Mouse (Mus musculus) MEL (cell line): Measurements from ENCODE around the gene Cir1. TPM values are rescaled to one million over a fixed set of nuclear protein-coding genes. Genes with fewer than 3 reads are reported as not detected.

Experiments used
- DNase-seq: peaks from one replicate; pipeline ENCODE4 v3.0.0; 2011; ENCODE audit warnings: low read depth, low spot score
- H3K27ac ChIP-seq: 2 replicates; pipeline ENCODE4 v1.5.1; 2012; ENCODE audit warnings: low read depth, mild to moderate bottlenecking, control low read depth, low read length, moderate library complexity; ENCODE audit not compliant: control insufficient read depth
- H3K27me3 ChIP-seq, 2 experiments: fragments of 150-350 bp in 1 of 2; sonication (generic) in 1 of 2; 2 replicates each; pipeline ENCODE4 v1.6.1; 2012; ENCODE audit warnings: low read length in 2 of 2, mild to moderate bottlenecking in 2 of 2, improper control_type of control experiment in 1 of 2, moderate library complexity in 1 of 2; ENCODE audit not compliant: insufficient read depth in 2 of 2, control insufficient read depth in 1 of 2
- H3K36me3 ChIP-seq, 2 experiments: 2 replicates each; pipeline ENCODE4 v1.6.1; 2012 to 2014; ENCODE audit warnings: low read length in 2 of 2, improper control_type of control experiment in 1 of 2, inconsistent platforms in 1 of 2, mild to moderate bottlenecking in 1 of 2; ENCODE audit not compliant: insufficient read depth in 2 of 2, control insufficient read depth in 1 of 2
- H3K4me1 ChIP-seq, 2 experiments: fragments of 150-350 bp in 1 of 2; sonication (generic) in 1 of 2; 2 replicates each; pipeline ENCODE4 v1.6.1; 2012; ENCODE audit warnings: low read length in 2 of 2, improper control_type of control experiment in 1 of 2, mild to moderate bottlenecking in 1 of 2; ENCODE audit not compliant: insufficient read depth in 2 of 2, control insufficient read depth in 1 of 2
- H3K4me3 ChIP-seq, 2 experiments: fragments of 150-350 bp in 1 of 2; sonication (generic) in 1 of 2; 2 replicates each; pipeline ENCODE4 v1.5.1; 2012; ENCODE audit warnings: low read depth in 2 of 2, low read length in 2 of 2, mild to moderate bottlenecking in 2 of 2, moderate library complexity in 2 of 2, control low read depth in 1 of 2, improper control_type of control experiment in 1 of 2; ENCODE audit not compliant: control insufficient read depth in 1 of 2, insufficient read depth in 1 of 2
- H3K79me2 ChIP-seq: 2 replicates; pipeline ENCODE4 v1.6.1; 2012; ENCODE audit warnings: mild to moderate bottlenecking, low read length, moderate library complexity; ENCODE audit not compliant: control insufficient read depth, poor library complexity, insufficient read depth
- H3K9ac ChIP-seq: 2 replicates; pipeline ENCODE4 v1.6.1; 2012; ENCODE audit warnings: low read depth, mild to moderate bottlenecking, control low read depth, low read length, moderate library complexity; ENCODE audit not compliant: control insufficient read depth, poor library complexity, severe bottlenecking
- H3K9me3 ChIP-seq: fragments of 150-350 bp; sonication (generic); replicated peaks from 2 replicates; pipeline ENCODE4 v1.6.1; 2012; ENCODE audit warnings: mild to moderate bottlenecking, low read length, improper control_type of control experiment, moderate library complexity; ENCODE audit not compliant: insufficient read depth
- BHLHE40 ChIP-seq: IDR thresholded peaks from 2 replicates; pipeline ENCODE4 v1.6.1; 2012; ENCODE audit warnings: low read depth, mild to moderate bottlenecking, inconsistent platforms, low read length, improper control_type of control experiment, borderline replicate concordance
- CHD1 ChIP-seq: IDR thresholded peaks from 2 replicates; pipeline ENCODE4 v1.6.1; 2012; ENCODE audit warnings: low read depth, mild to moderate bottlenecking, inconsistent platforms, low read length, improper control_type of control experiment
- CHD2 ChIP-seq: IDR thresholded peaks from 2 replicates; pipeline ENCODE4 v1.6.1; 2011; ENCODE audit warnings: low read length, improper control_type of control experiment
- ELF1 ChIP-seq: IDR thresholded peaks from 2 replicates; pipeline ENCODE4 v1.6.1; 2014; ENCODE audit warnings: low read depth, mild to moderate bottlenecking, inconsistent platforms, low read length, improper control_type of control experiment, moderate library complexity
- EP300 ChIP-seq, 2 experiments: IDR thresholded peaks; 2 replicates each; pipeline ENCODE4 v1.6.1; 2011; ENCODE audit warnings: improper control_type of control experiment in 2 of 2, low read length in 2 of 2, low read depth in 1 of 2, mild to moderate bottlenecking in 1 of 2
- GABPA ChIP-seq: IDR thresholded peaks from 2 replicates; pipeline ENCODE4 v1.6.1; 2012; ENCODE audit warnings: low read depth, mild to moderate bottlenecking, inconsistent platforms, low read length, improper control_type of control experiment, moderate library complexity
- JUND ChIP-seq: IDR thresholded peaks from 2 replicates; pipeline ENCODE4 v1.6.1; 2011; ENCODE audit warnings: low read depth, mild to moderate bottlenecking, improper control_type of control experiment, low read length
- MAFK ChIP-seq: IDR thresholded peaks from 2 replicates; pipeline ENCODE4 v1.6.1; 2011; ENCODE audit warnings: low read depth, mild to moderate bottlenecking, low read length, improper control_type of control experiment, borderline replicate concordance
- MAX ChIP-seq: IDR thresholded peaks from 2 replicates; pipeline ENCODE4 v1.6.1; 2011; ENCODE audit warnings: low read length, improper control_type of control experiment
- MAZ ChIP-seq: IDR thresholded peaks from 2 replicates; pipeline ENCODE4 v1.6.1; 2012; ENCODE audit warnings: low read depth, mild to moderate bottlenecking, inconsistent platforms, low read length, improper control_type of control experiment
- MEF2A ChIP-seq: IDR thresholded peaks from 2 replicates; pipeline ENCODE4 v1.6.1; 2014; ENCODE audit warnings: low read depth, mild to moderate bottlenecking, inconsistent platforms, low read length, improper control_type of control experiment; ENCODE audit not compliant: poor library complexity, insufficient replicate concordance, severe bottlenecking; ENCODE audit errors: extremely low read depth
- MYB ChIP-seq: IDR thresholded peaks from 2 replicates; pipeline ENCODE4 v1.6.1; 2011; ENCODE audit warnings: mild to moderate bottlenecking, low read depth, low read length, improper control_type of control experiment
- MYC ChIP-seq: IDR thresholded peaks from 2 replicates; pipeline ENCODE4 v1.6.1; 2011; ENCODE audit warnings: low read depth, mild to moderate bottlenecking, low read length, improper control_type of control experiment, moderate library complexity
- POLR2AphosphoS2 ChIP-seq: IDR thresholded peaks from 2 replicates; pipeline ENCODE4 v1.6.1; 2011; ENCODE audit warnings: low read length, improper control_type of control experiment
- RAD21 ChIP-seq: IDR thresholded peaks from 2 replicates; pipeline ENCODE4 v1.6.1; 2011; ENCODE audit warnings: mild to moderate bottlenecking, low read depth, low read length, improper control_type of control experiment
- SIN3A ChIP-seq: IDR thresholded peaks from 2 replicates; pipeline ENCODE4 v1.6.1; 2012; ENCODE audit warnings: low read length, improper control_type of control experiment, inconsistent platforms
- SMC3 ChIP-seq: IDR thresholded peaks from 2 replicates; pipeline ENCODE4 v1.6.1; 2011; ENCODE audit warnings: low read depth, low read length, improper control_type of control experiment
- TAL1 ChIP-seq: IDR thresholded peaks from 2 replicates; pipeline ENCODE4 v1.6.1; 2012; ENCODE audit warnings: mild to moderate bottlenecking, inconsistent platforms, low read length, moderate library complexity, mixed read lengths
- TBP ChIP-seq: IDR thresholded peaks from 2 replicates; pipeline ENCODE4 v1.8.0; 2011; ENCODE audit warnings: low read depth, low read length, improper control_type of control experiment
- UBTF ChIP-seq: IDR thresholded peaks from 2 replicates; pipeline ENCODE4 v1.6.1; 2012; ENCODE audit warnings: low read depth, mild to moderate bottlenecking, inconsistent platforms, low read length, improper control_type of control experiment, moderate library complexity, borderline replicate concordance; ENCODE audit not compliant: insufficient read depth
- USF1 ChIP-seq: IDR thresholded peaks from 2 replicates; pipeline ENCODE4 v1.6.1; 2014; ENCODE audit warnings: low read depth, mild to moderate bottlenecking, inconsistent platforms, low read length, improper control_type of control experiment, moderate library complexity
- USF2 ChIP-seq, 2 experiments: IDR thresholded peaks; 2 replicates each; pipeline ENCODE4 v1.6.1; 2011 to 2012; ENCODE audit warnings: improper control_type of control experiment in 2 of 2, low read length in 2 of 2, borderline replicate concordance in 1 of 2, inconsistent platforms in 1 of 2, low read depth in 1 of 2, mild to moderate bottlenecking in 1 of 2; ENCODE audit not compliant: insufficient read depth in 1 of 2
- ZC3H11A ChIP-seq: IDR thresholded peaks from 2 replicates; pipeline ENCODE4 v1.6.1; 2012; ENCODE audit warnings: low read depth, mild to moderate bottlenecking, inconsistent platforms, low read length, improper control_type of control experiment
- ZKSCAN1 ChIP-seq: IDR thresholded peaks from 2 replicates; pipeline ENCODE4 v1.6.1; 2012; ENCODE audit warnings: low read depth, mild to moderate bottlenecking, inconsistent platforms, low read length, improper control_type of control experiment, moderate library complexity
- ZNF384 ChIP-seq: IDR thresholded peaks from 2 replicates; pipeline ENCODE4 v1.6.1; 2012; ENCODE audit warnings: low read depth, mild to moderate bottlenecking, inconsistent platforms, low read length, improper control_type of control experiment
- polyA plus RNA-seq, 2 experiments: library from polyadenylated mRNA; stranded (reverse) in 1 of 2; unstranded in 1 of 2; fragments of >175 nt in 1 of 2; fragments of >200 nt in 1 of 2; gene quantifications; 2 replicates each; pipeline versions ENCODE4 v1.2.1 to v1.2.4; 2012; ENCODE audit warnings: low replicate concordance in 2 of 2, low read depth in 1 of 2; ENCODE audit not compliant: insufficient read length in 2 of 2, insufficient read depth in 1 of 2, missing spikeins in 1 of 2
- total RNA-seq: library from RNA; depleted of rRNA; stranded (reverse); fragments of 300-350 nt; gene quantifications from 2 replicates; pipeline ENCODE4 v1.2.3, GENCODE M21; 2012

The Cir1 gene
- total and polyA plus RNA-seq, 3 experiments, result 3.4 to 7.7 TPM; not detected in 1

DNA sequence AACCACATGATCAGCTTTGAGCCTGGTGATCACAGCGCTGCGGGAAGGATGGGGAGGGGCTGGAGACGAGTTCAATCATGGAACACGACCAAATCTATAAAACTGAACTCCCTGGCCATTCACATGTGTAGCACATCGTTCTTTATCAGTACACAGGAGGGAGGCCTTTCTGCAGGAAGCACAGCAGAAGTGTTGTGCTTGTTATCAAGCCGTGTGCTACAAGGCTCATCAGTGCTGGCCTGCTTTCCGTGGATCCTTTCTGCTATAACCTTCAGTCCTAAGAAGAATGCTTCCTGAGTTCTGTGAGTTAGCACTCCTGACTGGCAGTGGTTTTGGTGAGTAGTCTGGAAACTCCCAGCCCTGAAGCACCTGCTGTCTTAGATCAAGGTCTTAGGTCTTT is 17.5 kb downstream of the Cir1 start:
- no peaks in the 10 kb centered on the region; a peak in 1 of 4 replicates for H3K36me3 ChIP-seq
- no peaks in the 10 kb centered on the region for H3K4me1 ChIP-seq
- H3K4me3 ChIP-seq, result no peak overlapping the region
- no peaks in the 10 kb centered on the region for H3K9me3 ChIP-seq
- DNase-seq, result no peak
- H3K27me3 ChIP-seq, result no peaks in the 10 kb centered on the region
- H3K9ac ChIP-seq, result no peak overlapping the region
- TF ChIP-seq TAL1 (no peak), USF2 (IDR thresholded peaks at IDR 0.05; ENCODE audit: borderline replicate concordance in 1 of 2, insufficient read depth in 1 of 2, low read depth in 1 of 2, low read length in 2 of 2) (no peak), MAFK (no peak), MYC (no peak), BHLHE40 (no peak), USF1 (no peak), MYB (no peak), ZC3H11A (no peak), MAZ (no peak), ZKSCAN1 (no peak), MEF2A (no peak), ELF1 (no peak), TBP (no peak), SMC3 (no peak)
- no peaks in the 10 kb centered on the region for H3K79me2 ChIP-seq
- no peak overlapping the region for H3K27ac ChIP-seq

DNA sequence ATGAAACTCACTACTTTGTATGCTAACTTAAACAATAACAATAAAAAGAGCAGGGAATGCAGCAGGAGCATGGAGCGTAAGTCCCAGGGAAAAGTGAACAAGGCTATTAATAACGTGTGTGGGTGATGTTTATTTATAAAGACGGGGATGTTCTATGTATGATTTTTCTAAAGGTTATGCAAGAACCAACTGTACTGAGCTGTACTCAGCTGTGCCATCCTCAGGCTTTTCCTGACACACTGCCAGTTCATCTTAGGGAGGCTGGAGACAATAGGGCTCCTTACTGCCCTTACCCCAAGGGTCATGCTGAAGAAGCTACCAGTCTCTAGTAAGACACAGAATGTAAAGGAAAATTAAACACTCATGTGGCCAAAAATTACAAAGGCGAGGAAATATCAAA is 21.4 kb downstream of the Cir1 start:
- H3K9ac ChIP-seq, result no peak overlapping the region
- no peaks in the 10 kb centered on the region for H3K4me1 ChIP-seq
- no peak overlapping the region for H3K4me3 ChIP-seq
- H3K36me3 ChIP-seq, result no peaks in the 10 kb centered on the region; a peak in 1 of 4 replicates
- H3K9me3 ChIP-seq, result no peaks in the 10 kb centered on the region
- TF ChIP-seq RAD21 (no peak), UBTF (no peak), POLR2AphosphoS2 (no peak), ELF1 (no peak), MAZ (no peak), ZNF384 (no peak), EP300 (IDR thresholded peaks at IDR 0.05; ENCODE audit: low read depth in 1 of 2, low read length in 2 of 2) (no peak), TAL1 (no peak), ZKSCAN1 (no peak), MAX (no peak), MEF2A (no peak), JUND (no peak), CHD1 (no peak), MAFK (no peak), GABPA (no peak), SIN3A (no peak), CHD2 (no peak)
- H3K27ac ChIP-seq, result no peak overlapping the region
- H3K79me2 ChIP-seq, result no peaks in the 10 kb centered on the region
- H3K27me3 ChIP-seq, result no peaks in the 10 kb centered on the region
- DNase-seq, result no peak
